Mouse (Mus musculus) layer of hippocampus, adult 18-20 months (tissue): ENCODE measurements around the gene Rbm24. TPM values are rescaled to one million over a fixed set of nuclear protein-coding genes. Genes with fewer than 3 reads are reported as not detected.

ENCODE experiments used
- DNase-seq, 2 experiments: peaks; one replicate each; pipeline ENCODE4 v3.0.0; 2022; ENCODE audit warnings: low spot score in 2 of 2
- long read RNA-seq: library from polyadenylated mRNA; stranded (forward); transcript quantifications from one replicate; pipeline ENCODE4 v2.0.0, GENCODE M21; 2021
- total RNA-seq, 2 experiments: library from RNA; stranded (reverse); gene quantifications; 2 replicates each; pipeline ENCODE4 v1.2.3; 2021

The Rbm24 gene
- total RNA-seq, result 10 to 100 TPM; 21.8 to 22.1 TPM
- long read RNA-seq, transcript Rbm24-201 (4 exons, 3,086 nt), result major isoform, 21 of 29 reads
- long read RNA-seq, partial matches to known transcripts, result 0 of 29 reads
- long read RNA-seq, other reads (novel, unspliced or antisense), result 5 of 29 reads

DNA sequence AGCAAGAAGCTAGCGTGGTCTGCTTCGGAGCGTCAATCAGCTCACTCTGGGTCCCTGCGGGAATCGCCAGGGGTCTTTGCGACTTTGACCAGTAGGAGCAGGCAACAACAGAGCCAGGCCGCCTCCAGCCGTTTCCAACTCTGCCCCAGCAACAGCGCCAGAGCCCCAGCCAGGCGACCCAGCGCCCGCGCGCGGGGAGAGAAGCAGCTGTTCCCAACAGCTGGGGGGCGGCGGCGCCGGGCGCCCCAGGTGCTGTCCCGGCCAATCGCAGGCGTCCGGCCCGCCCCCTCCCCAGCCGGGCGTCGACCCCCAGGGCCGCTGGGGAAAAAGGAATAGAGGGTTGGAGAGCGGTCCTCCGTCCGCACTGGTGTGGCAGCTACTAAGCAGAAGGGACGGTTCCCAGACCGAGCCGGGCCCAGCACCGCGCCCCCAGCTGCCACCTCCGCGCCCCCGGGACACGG lies at the start of gene Rbm24:
Gene Rbm24, plus strand, starts transcription at position 294 of the 461 bp plus-strand sequence.
- peak in 1 of 2 experiments; percentile 26 for DNase-seq

- DNase-seq, result no peak
These were observed 45.4 kb upstream of the Rbm24 start for GRCm38 (mm10) chr13:46372884-46373283.

- peak; percentile 27 to 73 for DNase-seq
These were observed 42.9 kb upstream of the Rbm24 start for GRCm38 (mm10) chr13:46375371-46375770.

- no peak for DNase-seq
These were observed 30.8 kb upstream of the Rbm24 start for GRCm38 (mm10) chr13:46387396-46387795.

GRCm38 (mm10) chr13:46391654-46392053 lies 26.6 kb upstream of the Rbm24 start:
- peak in 1 of 2 experiments; percentile 36 for DNase-seq

- no peak for DNase-seq
These were observed 25.3 kb upstream of the Rbm24 start for GRCm38 (mm10) chr13:46392893-46393292.

DNA sequence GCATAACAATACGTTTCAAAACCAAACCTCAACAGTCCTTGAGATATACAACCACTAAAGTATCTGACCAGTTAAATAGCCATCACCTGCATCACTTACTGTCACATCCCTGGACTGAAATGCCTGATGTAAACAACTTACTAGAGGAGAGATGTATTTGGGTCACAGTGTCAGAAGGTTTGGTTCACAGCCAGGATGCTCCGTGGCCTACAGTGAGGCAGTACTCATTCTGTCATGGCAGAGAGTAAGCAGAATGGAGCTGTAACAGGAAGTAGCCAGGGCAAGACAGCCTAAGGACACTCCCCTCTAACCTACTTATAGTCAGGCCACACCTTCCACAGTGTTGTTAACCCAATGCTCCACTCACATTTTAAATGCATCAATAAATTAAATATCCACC lies 24.3 kb upstream of the Rbm24 start:
- no peak for DNase-seq

- DNase-seq, result no peak
These were observed 21.0 kb upstream of the Rbm24 start for GRCm38 (mm10) chr13:46397235-46397634.

DNA sequence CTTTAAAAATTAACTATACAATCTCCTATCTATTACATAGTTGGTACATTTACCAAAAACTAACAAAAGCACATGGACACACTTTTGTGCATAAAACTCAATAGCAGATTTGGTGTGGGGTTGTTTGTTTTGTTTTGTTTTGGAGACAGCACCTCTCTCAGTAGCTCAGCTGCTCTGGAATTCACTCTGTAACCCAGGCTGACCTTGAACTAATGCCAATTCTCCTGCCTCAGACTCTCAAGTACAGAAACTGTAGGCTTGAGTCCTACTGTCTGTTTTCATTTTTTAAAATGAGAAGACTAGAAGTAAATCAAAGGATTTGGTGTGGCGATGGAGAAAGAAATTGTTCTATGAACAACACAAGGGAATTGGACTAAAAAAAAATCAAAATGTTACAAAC lies 11.1 kb upstream of the Rbm24 start:
- DNase-seq, result no peak

DNA sequence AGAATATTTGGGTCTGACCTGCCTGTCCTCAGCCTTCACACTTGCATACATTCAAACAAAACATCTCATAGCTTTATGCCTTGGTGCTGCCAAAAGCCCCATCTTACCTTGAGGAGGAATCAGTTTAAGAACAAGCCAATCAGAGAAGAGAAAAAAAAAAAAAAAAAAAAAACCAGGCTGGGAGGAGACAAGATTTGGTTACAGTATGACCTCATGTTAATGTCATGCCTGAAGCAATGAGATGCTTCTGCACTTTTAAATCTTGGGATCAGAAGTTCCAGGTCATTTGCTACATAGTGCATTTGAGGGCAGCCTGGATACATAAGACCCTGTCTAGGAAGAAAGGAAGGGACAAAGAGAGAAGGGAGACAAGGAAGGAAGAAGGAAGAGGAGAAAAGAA lies 6.0 kb upstream of the Rbm24 start:
- no peak for DNase-seq

- DNase-seq, result peak in 1 of 2 experiments; percentile 19
These were observed 4.6 kb upstream of the Rbm24 start for GRCm38 (mm10) chr13:46413588-46413987.

GRCm38 (mm10) chr13:46414050-46414449 lies 4.2 kb upstream of the Rbm24 start:
- DNase-seq, result no peak

DNA sequence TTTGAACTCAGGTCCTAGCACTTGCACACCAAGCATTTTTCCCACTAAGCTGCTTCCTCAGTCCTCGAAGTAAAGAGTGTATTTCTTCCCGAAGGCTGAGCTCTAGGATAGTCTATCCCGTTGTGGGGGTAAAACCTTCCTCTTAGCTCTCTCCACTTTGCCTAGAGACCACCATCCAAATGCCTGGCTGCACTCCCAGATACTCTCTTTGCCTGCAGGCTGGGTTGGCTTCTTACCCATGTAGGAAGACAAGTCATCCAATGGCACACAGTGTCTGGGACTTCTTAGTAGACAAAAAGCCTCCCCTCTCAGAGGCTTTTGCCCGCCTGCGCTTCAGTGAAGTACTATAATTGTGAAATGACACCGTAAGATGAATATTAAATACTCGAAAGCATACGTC lies 2.2 kb upstream of the Rbm24 start:
- no peak for DNase-seq

- peak in 1 of 2 experiments; percentile 53 for DNase-seq
These were observed 640 bp upstream of the Rbm24 start for GRCm38 (mm10) chr13:46417594-46417993.

GRCm38 (mm10) chr13:46418731-46419545 lies 704 bp downstream of the Rbm24 start:
- peak in 1 of 2 experiments; percentile 26 for DNase-seq

- peak in 1 of 2 experiments; percentile 28 for DNase-seq
These were observed 1.4 kb downstream of the Rbm24 start for GRCm38 (mm10) chr13:46419648-46420047.

GRCm38 (mm10) chr13:46420095-46420494 lies 1.9 kb downstream of the Rbm24 start:
- no peak for DNase-seq

DNA sequence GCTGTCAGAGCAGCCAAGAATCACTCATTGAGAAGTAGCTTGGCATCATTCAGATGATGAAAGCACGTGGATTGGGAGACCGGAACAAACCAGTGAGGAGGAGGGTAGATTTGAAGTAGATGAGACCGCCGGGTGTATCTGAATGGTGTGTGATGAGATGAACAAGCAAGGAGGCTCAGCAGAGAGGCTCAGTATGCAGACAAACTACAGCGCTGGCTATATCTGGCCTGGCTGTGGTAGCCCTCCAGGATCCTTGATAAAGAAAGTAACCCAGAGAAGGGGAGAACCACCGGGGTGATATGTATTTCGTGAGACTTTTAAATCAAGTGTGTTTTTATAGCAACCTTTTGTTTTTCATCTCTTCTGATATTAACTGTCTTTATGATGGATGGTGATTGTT lies 5.6 kb downstream of the Rbm24 start:
- DNase-seq, result no peak

- DNase-seq, result no peak
These were observed 6.1 kb downstream of the Rbm24 start for GRCm38 (mm10) chr13:46424376-46424775.

GRCm38 (mm10) chr13:46426651-46427269 lies 8.5 kb downstream of the Rbm24 start:
- DNase-seq, result no peak

- DNase-seq, result no peak
These were observed 10.7 kb downstream of the Rbm24 start for GRCm38 (mm10) chr13:46428964-46429363.

- DNase-seq, result no peak
These were observed 11.6 kb downstream of the Rbm24 start for GRCm38 (mm10) chr13:46429866-46430265.
